Mouse (Mus musculus): ENCODE measurements around the gene Tmprss13. TPM values are rescaled to one million over a fixed set of nuclear protein-coding genes. Genes with fewer than 3 reads are reported as not detected.
A peak's percentile ranks its signal among the peaks of the same experiment; 100 is the strongest.

Tmprss13 gene
- total RNA-seq, 2 experiments from 2014 or later, result 2.3 to 2.8 TPM

- DNase-seq, result no peak
- intact Hi-C loops (cut with DNase I), result no loop called here
Measured at GRCm38 (mm10) chr9:45328263-45328662, 9.4 kb downstream of the Tmprss13 start.

DNA sequence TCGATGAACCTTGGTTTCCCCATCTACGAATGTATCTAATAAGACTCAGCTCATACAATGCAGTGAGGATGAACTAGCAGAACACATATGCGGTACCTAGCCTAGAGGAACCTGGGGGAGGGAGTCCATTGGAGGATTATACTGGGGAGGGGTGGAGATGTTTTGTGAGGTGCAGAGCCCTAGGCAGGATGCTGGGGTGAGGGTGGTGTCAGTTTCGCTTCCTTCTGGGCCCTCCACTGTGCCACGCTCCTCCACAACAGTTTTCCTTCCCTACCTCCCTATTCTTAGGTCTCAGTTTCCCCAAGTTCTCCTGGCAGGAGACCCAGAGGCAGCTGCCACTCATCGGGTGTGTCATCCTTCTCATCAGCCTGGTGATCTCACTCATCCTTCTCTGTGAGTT, 10.7 kb downstream of the Tmprss13 start:
- intact Hi-C loops (cut with DNase I), result no loop called here
- DNase-seq, result no peak

GRCm38 (mm10) chr9:45337406-45337805, 18.5 kb downstream of the Tmprss13 start:
- DNase-seq, result no peak
- intact Hi-C loops (cut with DNase I), result no loop called here

DNA sequence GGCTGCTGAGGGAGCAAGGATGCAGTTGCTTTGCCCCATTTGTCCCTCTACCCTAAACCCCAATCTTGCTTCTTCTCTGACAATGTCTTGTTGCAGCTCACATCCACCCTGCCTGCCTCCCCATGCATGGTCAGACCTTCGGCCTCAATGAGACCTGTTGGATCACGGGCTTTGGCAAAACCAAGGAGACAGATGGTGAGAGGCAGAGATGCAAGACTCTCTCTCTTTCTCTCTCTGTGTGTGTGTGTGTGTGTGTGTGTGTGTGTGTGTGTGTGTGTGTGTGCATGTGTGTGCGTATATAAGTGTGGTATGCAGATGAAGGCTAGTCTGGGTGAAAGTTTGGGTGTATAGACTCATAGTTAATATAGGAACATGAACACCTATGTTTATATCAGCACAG, 24.2 kb downstream of the Tmprss13 start:
- intact Hi-C loops (cut with DNase I), result no loop called here
- no peak for DNase-seq

GRCm38 (mm10) chr9:45345516-45345915, 26.6 kb downstream of the Tmprss13 start:
- intact Hi-C loops (cut with DNase I), result loop anchor here (1.0 to 2.0 kb wide), 2 partner anchors 43 to 45 kb away; no protein-coding TSS in a partner anchor
- DNase-seq, result peak; percentile 22 to 29

DNA sequence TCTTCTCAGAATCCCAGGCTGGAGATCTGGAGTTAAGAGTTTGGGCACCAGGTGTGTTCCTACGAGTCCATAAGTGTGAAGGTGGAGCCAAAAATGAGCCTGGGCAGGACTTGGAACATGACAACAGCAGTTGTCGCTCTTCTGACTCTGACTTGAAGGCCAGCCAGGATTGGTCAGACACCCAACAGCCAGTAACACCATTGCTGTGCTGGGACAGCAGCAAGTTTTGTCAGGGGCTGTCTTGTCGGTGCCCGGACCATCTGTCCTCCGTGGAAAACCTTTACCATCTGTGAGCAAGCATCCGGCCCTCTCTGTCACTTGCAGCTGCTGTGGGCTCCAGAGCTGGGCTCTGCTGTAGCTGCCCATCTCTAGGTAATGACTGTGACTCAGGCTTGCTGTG, 27.4 kb downstream of the Tmprss13 start:
- DNase-seq, result no peak
- intact Hi-C loops (cut with DNase I), result no loop called here

- intact Hi-C loops (cut with DNase I), result no loop called here
- no peak for DNase-seq
Measured at GRCm38 (mm10) chr9:45348560-45348959, 29.7 kb downstream of the Tmprss13 start.

DNA sequence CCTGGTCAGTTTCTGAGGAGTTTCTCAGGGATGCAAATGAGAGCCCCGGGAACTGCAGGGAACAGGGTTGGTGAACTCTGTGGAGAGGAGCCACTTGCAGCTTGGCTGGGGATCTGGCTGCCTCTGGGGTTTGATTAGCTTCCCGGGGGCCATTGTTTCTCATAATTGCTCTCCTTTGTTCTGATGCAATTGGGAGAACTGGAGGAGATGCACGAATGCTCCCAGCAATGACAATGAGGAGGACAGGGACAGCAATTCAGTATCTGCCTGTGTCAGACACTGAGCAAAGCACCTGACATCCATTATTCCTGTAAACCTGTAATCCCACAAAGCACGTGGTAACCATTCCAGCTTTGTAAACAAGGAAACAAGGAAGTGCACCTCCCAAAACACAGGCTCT, 30.3 kb downstream of the Tmprss13 start:
- intact Hi-C loops (cut with DNase I), result no loop called here
- DNase-seq, result no peak

- DNase-seq, result no peak
- intact Hi-C loops (cut with DNase I), result no loop called here
Measured at GRCm38 (mm10) chr9:45349851-45350250, 31.0 kb downstream of the Tmprss13 start.

DNA sequence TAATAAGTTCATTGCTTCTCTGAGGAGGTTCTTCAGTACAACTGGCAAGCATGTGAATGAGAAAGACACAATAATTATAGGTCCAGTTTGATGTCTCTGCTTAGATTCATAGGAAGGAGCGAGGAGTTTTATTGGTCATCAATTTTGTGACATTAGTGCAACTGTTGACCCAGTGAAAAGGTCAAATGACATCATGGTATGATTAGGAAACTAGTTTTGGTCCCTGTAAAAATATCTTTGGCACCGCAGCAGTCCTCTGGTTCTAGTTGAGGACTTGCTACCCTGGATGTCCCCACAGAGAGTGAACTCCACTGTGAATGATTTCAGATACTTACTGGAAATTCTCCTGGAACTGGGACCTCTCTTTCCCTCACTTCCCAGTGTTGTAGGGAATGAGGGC, 36.3 kb downstream of the Tmprss13 start:
- DNase-seq, result no peak
- intact Hi-C loops (cut with DNase I), result no loop called here

GRCm38 (mm10) chr9:45358356-45358755, 39.5 kb downstream of the Tmprss13 start:
- intact Hi-C loops (cut with DNase I), result no loop called here
- DNase-seq, result no peak

DNA sequence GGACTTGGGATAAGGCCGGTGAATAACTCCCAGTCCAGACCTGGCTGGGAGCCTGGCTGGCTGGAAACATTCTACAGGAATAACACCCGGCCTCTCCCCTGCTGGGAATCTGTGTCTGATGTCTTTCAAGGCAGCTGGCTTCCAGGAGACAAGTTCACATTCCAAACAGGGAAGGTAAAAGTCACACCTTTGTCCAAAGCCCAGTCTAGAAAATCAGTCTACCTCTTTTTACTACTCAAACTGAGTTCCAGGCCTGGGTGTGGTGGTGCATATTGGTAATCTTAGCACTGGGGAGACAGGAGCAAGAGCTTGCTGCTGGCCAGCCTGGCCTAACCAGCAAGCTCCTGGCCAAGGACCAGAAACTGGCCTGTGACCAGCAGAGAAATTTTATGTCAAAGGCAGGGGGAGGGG, 43.2 kb downstream of the Tmprss13 start:
- peak; percentile 45 to 54 for DNase-seq
- intact Hi-C loops (cut with DNase I), result no loop called here

- DNase-seq, result no peak
Measured at GRCm38 (mm10) chr9:45363639-45364214, 44.8 kb downstream of the Tmprss13 start.

DNA sequence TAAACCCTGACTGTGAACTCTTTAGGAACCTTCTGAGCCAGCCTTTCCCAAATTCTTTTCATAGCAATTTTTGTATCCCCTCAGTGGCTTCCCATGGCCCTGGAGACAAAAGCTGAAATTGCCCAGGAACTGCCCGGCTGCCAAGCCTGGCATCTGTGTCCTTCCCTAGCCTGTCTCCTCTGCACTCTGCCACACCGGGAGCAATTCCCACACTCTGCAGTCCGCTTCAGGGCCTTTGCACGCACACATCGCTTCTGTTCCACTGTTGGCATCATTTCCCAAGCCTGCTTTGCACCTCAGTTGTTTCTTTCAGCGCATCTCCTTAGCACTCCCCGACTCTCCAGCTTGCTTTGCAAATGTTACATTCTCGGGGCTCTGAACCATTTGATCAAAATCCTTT, 48.8 kb downstream of the Tmprss13 start:
- DNase-seq, result no peak
- intact Hi-C loops (cut with DNase I), result no loop called here

More at GRCm38 (mm10) chr9:45363639-45364214, 44.8 kb downstream of the Tmprss13 start:
- intact Hi-C loops (cut with DNase I), result no loop called here

- peak; percentile 16 to 32 for DNase-seq
- intact Hi-C loops (cut with DNase I), result no loop called here
Measured at GRCm38 (mm10) chr9:45368341-45368901, 49.5 kb downstream of the Tmprss13 start.

- intact Hi-C loops (cut with DNase I), result no loop called here
Measured at GRCm38 (mm10) chr9:45370117-45370561, 51.2 kb downstream of the Tmprss13 start, which contains the start of gene Fxyd6. Gene Fxyd6, plus strand, starts transcription at chr9:45370185.

DNA sequence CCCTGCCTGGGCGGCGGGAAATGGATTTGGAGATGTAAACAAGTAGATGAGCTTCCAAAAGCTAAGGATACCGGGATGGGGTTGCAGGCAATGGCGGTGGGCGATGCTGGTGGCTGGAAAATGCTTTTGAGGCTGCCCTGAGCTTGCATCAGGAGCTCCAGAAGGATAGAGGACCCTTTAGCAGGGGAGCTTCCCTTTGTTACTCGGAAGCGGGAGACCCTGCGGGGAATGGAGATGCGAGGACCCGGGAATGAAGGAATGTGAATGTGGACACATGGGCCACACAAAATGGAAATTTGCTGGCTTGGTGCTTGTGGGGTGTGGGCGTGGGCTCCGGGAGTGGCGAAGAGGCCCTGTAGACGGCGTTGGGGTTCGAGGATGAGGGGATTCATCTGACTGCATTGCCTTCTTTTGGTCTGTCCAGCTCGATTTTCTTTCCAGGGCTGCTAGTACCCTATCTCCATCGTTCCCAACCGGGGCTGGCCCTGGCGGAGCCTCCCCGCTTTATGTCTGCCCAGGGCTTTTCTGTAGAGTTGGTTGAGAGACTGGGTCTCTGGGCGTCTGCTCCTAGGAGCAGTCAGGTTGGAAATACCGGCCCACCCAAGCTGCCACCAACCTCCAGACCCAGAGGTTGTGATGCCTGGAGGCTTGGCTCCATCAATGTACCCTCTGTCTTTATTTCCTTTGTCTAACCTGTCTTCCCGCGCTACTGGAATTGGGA, 51.9 kb downstream of the Tmprss13 start:
- DNase-seq, result no peak
- intact Hi-C loops (cut with DNase I), result no loop called here

More at GRCm38 (mm10) chr9:45370117-45370561, 51.2 kb downstream of the Tmprss13 start, which contains the start of gene Fxyd6:
- peak; percentile 66 to 76 for DNase-seq

DNA sequence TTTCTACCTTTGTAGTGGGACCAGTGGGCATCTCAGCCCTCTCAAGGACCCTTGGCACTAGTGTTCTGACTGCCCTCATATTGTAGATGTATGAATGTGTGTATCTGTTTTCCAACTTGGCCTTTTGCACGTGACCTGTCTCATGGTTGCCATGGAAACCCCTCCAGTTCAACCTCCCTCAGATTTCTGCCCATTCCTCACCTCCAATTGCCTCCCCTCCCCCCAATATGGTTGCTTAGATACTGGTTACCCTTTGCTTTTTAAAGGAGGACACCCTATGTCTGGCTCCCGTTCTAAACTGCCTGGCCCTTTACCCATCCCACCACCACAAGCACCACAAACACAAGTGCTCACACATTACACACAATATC, 52.4 kb downstream of the Tmprss13 start:
- intact Hi-C loops (cut with DNase I), result no loop called here
- DNase-seq, result no peak

- no peak for DNase-seq
- intact Hi-C loops (cut with DNase I), result no loop called here
Measured at GRCm38 (mm10) chr9:45373896-45374295, 55.0 kb downstream of the Tmprss13 start.

GRCm38 (mm10) chr9:45374988-45375502, 56.1 kb downstream of the Tmprss13 start:
- no peak for DNase-seq
- intact Hi-C loops (cut with DNase I), result no loop called here

- DNase-seq, result no peak
- intact Hi-C loops (cut with DNase I), result no loop called here
Measured at GRCm38 (mm10) chr9:45376427-45376826, 57.5 kb downstream of the Tmprss13 start.
